Mouse (Mus musculus): ENCODE data around the gene Pard3.

DNA sequence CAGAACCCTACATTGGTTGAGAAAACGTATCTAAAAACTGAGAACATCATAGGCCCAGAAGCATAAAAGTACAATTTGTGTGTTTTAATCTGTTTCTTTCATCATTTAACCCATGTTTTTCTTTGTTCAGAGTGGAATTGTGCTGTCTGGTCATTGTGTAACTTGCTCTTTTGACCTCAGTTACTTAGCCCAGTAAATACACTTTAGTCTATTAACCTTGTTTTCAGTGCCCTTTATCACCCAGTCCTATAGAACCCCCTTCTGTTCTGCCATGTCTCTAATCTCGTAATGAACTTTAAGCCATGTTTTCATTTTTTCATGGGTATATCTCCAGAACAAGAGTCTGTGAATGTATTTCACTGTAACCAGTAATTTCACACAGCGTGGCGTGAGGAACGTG lies 243.3 kb downstream of the Pard3 start:
- TF ChIP-seq CTCF (IDR thresholded peaks at IDR 0.05; ENCODE audit: low read depth) (no peak), EP300 (optimal IDR thresholded peaks at IDR 0.05) (no peak)

Measured in stomach, postnatal 0 days (tissue).